Mouse (Mus musculus): ENCODE measurements at regions not wholly inside any gene's neighbourhood (a gene's known extent, or its start where the extent isn't known, plus 50 kb on each side); places are given as distances from the start of the nearest gene placed in this dataset.

DNA sequence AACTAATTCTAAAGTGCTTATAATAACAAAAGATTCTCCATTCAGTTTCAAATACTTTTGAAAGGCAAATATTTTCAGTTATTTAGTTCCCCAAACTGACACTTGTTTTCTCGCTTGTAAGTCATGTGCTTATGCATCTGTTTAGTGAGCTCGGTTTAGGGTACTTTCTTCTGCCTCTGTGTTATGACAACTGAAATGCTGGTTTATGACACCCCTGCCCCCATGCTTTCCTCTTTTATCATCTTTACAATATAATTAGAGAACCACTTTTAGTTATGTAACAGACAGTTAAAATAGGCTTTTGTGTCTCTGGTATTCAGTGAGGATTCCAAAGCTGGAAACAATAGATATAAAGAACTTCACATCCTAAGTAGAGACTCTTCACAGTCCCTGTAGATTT is 733.8 kb downstream of the 4930447A16Rik start:
- WGBS = 67% methylated on average over 2 of the region's 2 CpGs
- no peaks in the 10 kb centered on the region for H3K27me3 ChIP-seq (ENCODE audit: insufficient read depth, low read length)
- no peak for ATAC-seq (ENCODE audit: low FRiP score)

DNA sequence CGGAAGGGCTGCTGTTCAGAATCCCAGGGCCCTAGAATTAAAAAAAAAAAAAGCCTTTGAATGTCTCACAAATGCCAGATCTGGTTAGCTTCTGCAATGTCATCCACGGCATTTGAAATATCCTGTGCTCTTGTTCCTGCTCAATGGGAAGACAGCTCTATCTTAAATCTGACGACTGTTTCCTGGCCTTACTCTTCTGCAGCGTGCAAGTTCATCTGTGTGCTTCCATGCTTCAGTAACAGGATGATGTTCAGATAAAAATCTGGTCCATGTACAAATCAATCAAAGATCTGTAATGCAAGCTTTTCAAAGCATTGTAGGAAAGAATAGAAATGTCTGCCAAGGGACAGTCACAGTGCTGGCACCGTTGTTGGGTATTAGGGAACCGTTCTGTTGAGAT is 738.4 kb downstream of the 4930447A16Rik start:
- Histone ChIP-seq H3K4me2 (ENCODE audit: low read depth, low read length, poor library complexity, severe bottlenecking) (no peak overlapping the region), H3K9me3 (ENCODE audit: low read length) (no peaks in the 10 kb centered on the region), H3K27ac (ENCODE audit: low read depth, low read length) (no peak overlapping the region), H3K9ac (replicated peaks; ENCODE audit: low read length, poor library complexity, severe bottlenecking) (no peak overlapping the region), H3K4me3 (ENCODE audit: low read depth, low read length) (no peak overlapping the region), H3K36me3 (ENCODE audit: insufficient read depth, low read length) (no peaks in the 10 kb centered on the region), H3K27me3 (ENCODE audit: insufficient read depth, low read length) (no peaks in the 10 kb centered on the region), H3K4me1 (ENCODE audit: insufficient read depth, low read length) (no peaks in the 10 kb centered on the region)
- DNase-seq (ENCODE audit: low spot score) (peak; percentile 31), ATAC-seq (ENCODE audit: low FRiP score) (no peak)
- TF ChIP-seq CTCF (IDR thresholded peaks at IDR 0.05) = no peak
- 20% methylated on average over 6 of the region's 6 CpGs for WGBS

More for the DNA sequence above, 733.8 kb downstream of the 4930447A16Rik start:
- Histone ChIP-seq H3K4me1 (ENCODE audit: insufficient read depth, low read length) (no peaks in the 10 kb centered on the region), H3K9me3 (ENCODE audit: low read length) (no peaks in the 10 kb centered on the region), H3K4me3 (ENCODE audit: low read depth, low read length) (no peak overlapping the region), H3K36me3 (ENCODE audit: insufficient read depth, low read length) (no peaks in the 10 kb centered on the region), H3K4me2 (ENCODE audit: low read depth, low read length, poor library complexity, severe bottlenecking) (no peak overlapping the region), H3K9ac (replicated peaks; ENCODE audit: low read length, poor library complexity, severe bottlenecking) (no peak overlapping the region), H3K27ac (ENCODE audit: low read depth, low read length) (no peak overlapping the region)
- DNase-seq (ENCODE audit: low spot score) = no peak
- TF ChIP-seq CTCF (IDR thresholded peaks at IDR 0.05) = no peak

- no peaks in the 10 kb centered on the region for H3K4me1 ChIP-seq (ENCODE audit: insufficient read depth, low read length)
- no peak for TF ChIP-seq CTCF (IDR thresholded peaks at IDR 0.05)
- no peak overlapping the region for H3K4me3 ChIP-seq (ENCODE audit: low read depth, low read length)
- H3K4me2 ChIP-seq (ENCODE audit: low read depth, low read length, poor library complexity, severe bottlenecking) = no peak overlapping the region
- H3K27me3 ChIP-seq (ENCODE audit: insufficient read depth, low read length) = no peaks in the 10 kb centered on the region
- H3K9ac ChIP-seq (replicated peaks; ENCODE audit: low read length, poor library complexity, severe bottlenecking) = no peak overlapping the region
- H3K36me3 ChIP-seq (ENCODE audit: insufficient read depth, low read length) = no peaks in the 10 kb centered on the region
- DNase-seq (ENCODE audit: low spot score) (no peak), ATAC-seq (ENCODE audit: low FRiP score) (no peak)
- no peaks in the 10 kb centered on the region for H3K9me3 ChIP-seq (ENCODE audit: low read length)
- no peak overlapping the region for H3K27ac ChIP-seq (ENCODE audit: low read depth, low read length)
- 97% methylated on average over 1 of the region's 1 CpGs for WGBS
Observed at GRCm38 (mm10) chr15:38164848-38165247, 739.5 kb downstream of the 4930447A16Rik start.

DNA sequence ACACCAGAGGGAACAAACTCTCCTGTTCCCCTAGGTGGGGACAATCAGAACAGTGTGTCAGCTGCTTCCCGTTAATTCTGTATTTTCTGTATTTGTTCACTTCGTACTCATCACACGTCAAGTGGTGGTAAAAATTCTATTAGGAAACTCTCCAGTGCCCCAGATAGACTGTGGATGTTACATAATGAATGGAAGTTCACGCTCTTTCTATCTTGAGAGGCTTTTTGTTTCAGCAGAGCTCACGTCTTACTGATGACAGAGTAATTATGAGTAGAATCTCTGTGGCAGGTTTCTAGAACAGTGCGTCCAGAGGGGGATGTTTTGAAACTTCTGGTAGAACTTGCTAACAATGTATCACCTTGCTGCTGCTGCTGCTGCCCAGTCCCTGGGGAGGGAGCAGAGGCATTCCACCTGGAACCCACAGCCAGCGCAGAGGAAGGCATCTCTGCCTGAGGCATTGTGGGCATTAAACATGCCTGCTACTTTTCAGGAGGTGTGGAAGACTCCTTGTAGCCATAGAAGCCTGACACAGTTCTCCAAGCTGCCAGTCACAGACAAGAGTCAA is 740.6 kb downstream of the 4930447A16Rik start:
- no peaks in the 10 kb centered on the region for H3K9me3 ChIP-seq (ENCODE audit: low read length)
- no peak overlapping the region for H3K4me3 ChIP-seq (ENCODE audit: low read depth, low read length)
- H3K9ac ChIP-seq (replicated peaks; ENCODE audit: low read length, poor library complexity, severe bottlenecking) = no peak overlapping the region
- no peak for TF ChIP-seq CTCF (IDR thresholded peaks at IDR 0.05)
- no peaks in the 10 kb centered on the region for H3K4me1 ChIP-seq (ENCODE audit: insufficient read depth, low read length)
- DNase-seq (ENCODE audit: low spot score) (no peak), ATAC-seq (ENCODE audit: low FRiP score) (no peak)
- no peaks in the 10 kb centered on the region for H3K36me3 ChIP-seq (ENCODE audit: insufficient read depth, low read length)
- H3K4me2 ChIP-seq (ENCODE audit: low read depth, low read length, poor library complexity, severe bottlenecking) = no peak overlapping the region
- no peak overlapping the region for H3K27ac ChIP-seq (ENCODE audit: low read depth, low read length)
- no peaks in the 10 kb centered on the region for H3K27me3 ChIP-seq (ENCODE audit: insufficient read depth, low read length)
- 68% methylated on average over 7 of the region's 7 CpGs for WGBS

DNA sequence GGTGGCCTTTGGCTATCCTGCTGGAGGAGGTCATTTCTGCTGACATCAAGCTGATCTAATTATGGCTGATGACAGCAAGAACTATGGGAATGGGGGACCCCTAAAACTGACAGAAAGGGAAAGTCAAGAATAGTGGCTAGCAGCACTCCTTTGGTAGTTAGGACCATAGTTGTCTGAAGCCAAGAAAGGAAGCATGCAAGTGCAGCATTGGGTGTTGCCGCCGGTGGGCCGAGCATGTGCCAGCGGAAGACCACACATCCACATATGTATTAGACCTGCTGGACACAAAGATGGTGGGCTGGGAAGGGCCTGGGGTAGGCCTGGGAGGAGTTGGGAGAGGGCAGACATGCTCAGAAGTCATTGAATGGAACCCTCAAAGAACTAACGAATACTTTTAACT is 741.1 kb downstream of the 4930447A16Rik start:
- no peak for ATAC-seq (ENCODE audit: low FRiP score)

GRCm38 (mm10) chr15:38167618-38168152 is 742.3 kb downstream of the 4930447A16Rik start:
- Histone ChIP-seq H3K4me1 (ENCODE audit: insufficient read depth, low read length) (no peaks in the 10 kb centered on the region), H3K27me3 (ENCODE audit: insufficient read depth, low read length) (no peaks in the 10 kb centered on the region), H3K4me2 (ENCODE audit: low read depth, low read length, poor library complexity, severe bottlenecking) (no peak overlapping the region), H3K4me3 (ENCODE audit: low read depth, low read length) (no peak overlapping the region), H3K27ac (ENCODE audit: low read depth, low read length) (no peak overlapping the region), H3K9me3 (ENCODE audit: low read length) (no peaks in the 10 kb centered on the region), H3K36me3 (ENCODE audit: insufficient read depth, low read length) (no peaks in the 10 kb centered on the region), H3K9ac (replicated peaks; ENCODE audit: low read length, poor library complexity, severe bottlenecking) (no peak overlapping the region)
- WGBS = 82% methylated on average over 7 of the region's 7 CpGs
- no peak for DNase-seq (ENCODE audit: low spot score)
- no peak for ATAC-seq (ENCODE audit: low FRiP score)
- no peak for TF ChIP-seq CTCF (IDR thresholded peaks at IDR 0.05)

More for the DNA sequence above, 741.1 kb downstream of the 4930447A16Rik start:
- DNase-seq (ENCODE audit: low spot score) = no peak
- no peak overlapping the region for H3K4me3 ChIP-seq (ENCODE audit: low read depth, low read length)
- WGBS = 98% methylated on average over 5 of the region's 5 CpGs
- no peaks in the 10 kb centered on the region for H3K9me3 ChIP-seq (ENCODE audit: low read length)
- H3K4me2 ChIP-seq (ENCODE audit: low read depth, low read length, poor library complexity, severe bottlenecking) = no peak overlapping the region
- no peak overlapping the region for H3K9ac ChIP-seq (replicated peaks; ENCODE audit: low read length, poor library complexity, severe bottlenecking)
- no peak for TF ChIP-seq CTCF (IDR thresholded peaks at IDR 0.05)
- H3K36me3 ChIP-seq (ENCODE audit: insufficient read depth, low read length) = no peaks in the 10 kb centered on the region
- H3K4me1 ChIP-seq (ENCODE audit: insufficient read depth, low read length) = no peaks in the 10 kb centered on the region
- H3K27me3 ChIP-seq (ENCODE audit: insufficient read depth, low read length) = no peaks in the 10 kb centered on the region
- H3K27ac ChIP-seq (ENCODE audit: low read depth, low read length) = no peak overlapping the region

Measured in midbrain, postnatal 0 days (tissue).